Mouse (Mus musculus) lung, postnatal 4 days (tissue): Measurements from ENCODE around the gene Rab11fip3.

Experiments
- DNase-seq, 2 experiments: peaks; one replicate each; pipeline ENCODE4 v3.0.0; 2021

The Rab11fip3 gene

DNA sequence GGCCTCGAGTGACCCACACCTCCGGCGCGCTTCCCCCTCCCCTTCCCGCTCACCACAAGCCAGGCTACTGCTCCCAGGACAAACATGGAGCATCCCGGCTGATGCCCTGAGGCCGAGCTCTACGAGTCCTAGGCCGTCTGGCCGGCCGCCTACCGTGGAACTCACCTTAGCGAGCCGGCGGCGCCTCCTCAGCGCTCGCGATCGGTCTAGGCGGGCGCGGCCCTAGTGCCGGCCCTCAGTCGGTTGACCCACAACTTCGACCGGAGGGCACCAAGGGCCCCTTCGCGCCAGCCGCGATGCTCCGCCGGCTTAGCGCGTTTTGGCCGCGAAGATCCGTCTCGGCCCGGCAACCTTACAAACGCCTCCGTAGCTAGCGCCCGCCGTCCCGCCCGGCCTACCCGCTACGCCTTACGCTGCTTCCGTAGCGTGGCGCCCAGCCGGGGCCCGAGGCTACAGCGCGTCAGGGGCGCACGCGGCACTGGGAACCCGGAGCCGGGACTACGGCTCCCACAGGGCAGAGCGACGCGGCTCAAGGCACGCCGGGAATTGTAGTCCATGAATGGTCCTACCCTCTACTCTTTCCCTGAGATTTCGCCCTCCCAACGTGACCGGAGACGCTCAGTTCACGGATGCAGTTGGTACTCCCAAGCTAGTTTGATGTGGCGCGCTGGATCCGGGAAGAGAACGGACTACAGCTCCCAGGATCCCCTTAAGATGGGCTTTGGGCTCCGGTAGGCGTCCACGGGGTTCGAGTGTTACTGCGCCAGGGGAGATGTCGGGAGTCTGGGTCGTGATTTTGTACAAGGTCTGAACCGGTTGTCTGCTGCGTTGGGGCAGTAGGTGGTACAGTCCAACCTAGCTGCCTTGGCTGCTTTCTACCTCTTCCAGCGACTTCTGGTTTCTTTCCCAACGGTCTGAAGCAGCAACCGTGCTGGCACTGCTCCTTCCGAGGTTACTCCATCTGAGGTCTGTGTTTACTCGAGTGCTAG lies 83.8 kb downstream of the Rab11fip3 start, which contains the start of gene Capn15:
Gene Capn15, minus strand, starts transcription at position 491 of the 989 bp plus-strand sequence.
- peak; percentile 94 to 96 for DNase-seq

DNA sequence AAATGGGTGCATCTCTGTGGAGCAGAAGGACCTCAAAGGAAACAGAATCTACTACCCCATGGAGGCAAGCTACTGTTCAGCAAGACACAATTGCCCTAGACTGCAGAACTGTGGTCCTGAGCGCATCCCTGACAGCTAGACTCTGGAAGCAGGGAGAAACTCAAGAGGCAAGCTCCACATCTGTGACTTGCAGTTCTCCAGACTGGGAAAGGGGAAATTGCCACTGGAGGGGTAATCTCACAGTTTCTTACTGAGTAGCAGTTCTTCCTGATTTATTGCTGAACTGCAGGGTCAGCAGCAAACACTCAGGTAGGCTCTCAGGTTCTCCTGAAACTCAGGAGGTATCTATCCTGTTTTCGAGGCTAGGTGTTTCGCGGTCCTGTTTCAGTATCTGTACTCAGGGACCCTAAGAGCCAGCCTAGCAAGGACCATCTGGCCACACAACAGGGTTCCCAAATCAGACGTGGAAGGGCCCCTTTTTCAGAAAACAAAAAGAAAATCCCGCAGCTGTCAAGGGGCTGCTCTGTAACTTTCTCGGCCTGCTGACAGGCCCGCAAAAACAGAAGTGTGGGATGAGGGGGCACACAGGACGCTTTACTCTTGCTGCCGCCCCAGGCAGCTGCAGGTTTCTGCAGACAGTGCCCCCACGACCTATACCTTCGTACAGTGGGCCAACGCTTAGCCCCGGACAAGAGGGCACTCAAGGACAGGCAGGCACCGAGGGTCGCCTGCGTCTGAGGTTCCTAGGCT lies 84.6 kb downstream of the Rab11fip3 start:
- no peak for DNase-seq

DNA sequence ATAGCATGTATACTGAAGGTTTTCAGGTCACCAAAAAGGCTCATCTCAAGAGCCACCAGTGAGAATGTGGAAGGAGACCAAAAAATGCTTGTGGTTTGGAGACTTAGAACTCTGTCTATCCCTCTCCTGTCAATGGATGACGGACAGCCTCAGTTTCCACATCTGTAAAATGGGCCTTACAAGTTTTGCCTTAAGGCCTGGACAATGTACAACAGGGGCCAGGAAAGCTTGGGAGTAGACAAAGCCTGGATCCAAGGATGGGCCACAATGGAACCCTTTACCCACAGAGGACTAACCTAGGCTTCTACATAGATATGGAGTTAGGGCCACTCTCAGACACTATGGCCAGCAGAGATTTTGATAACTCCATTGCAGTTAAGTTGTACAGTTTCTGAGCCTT lies 85.3 kb downstream of the Rab11fip3 start:
- DNase-seq = no peak

DNA sequence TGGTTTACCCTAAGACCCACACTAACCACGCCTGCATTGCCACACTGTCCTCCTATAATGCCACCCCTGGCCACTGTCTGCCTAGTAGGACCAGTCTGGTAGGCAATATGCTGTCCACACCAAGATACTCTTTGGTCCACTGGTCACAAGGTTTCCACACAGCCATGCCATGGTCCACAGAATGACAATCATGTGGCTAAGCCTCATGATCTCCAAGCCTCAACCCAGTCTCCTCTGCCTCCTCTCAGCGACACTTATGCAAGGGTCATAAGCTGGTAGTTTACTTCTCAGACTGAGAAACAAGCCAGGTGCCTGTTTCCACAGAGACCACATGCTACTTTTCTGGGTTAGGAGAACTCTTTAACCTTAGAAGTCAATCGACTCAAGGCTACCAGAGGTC lies 86.4 kb downstream of the Rab11fip3 start:
- DNase-seq = no peak

DNA sequence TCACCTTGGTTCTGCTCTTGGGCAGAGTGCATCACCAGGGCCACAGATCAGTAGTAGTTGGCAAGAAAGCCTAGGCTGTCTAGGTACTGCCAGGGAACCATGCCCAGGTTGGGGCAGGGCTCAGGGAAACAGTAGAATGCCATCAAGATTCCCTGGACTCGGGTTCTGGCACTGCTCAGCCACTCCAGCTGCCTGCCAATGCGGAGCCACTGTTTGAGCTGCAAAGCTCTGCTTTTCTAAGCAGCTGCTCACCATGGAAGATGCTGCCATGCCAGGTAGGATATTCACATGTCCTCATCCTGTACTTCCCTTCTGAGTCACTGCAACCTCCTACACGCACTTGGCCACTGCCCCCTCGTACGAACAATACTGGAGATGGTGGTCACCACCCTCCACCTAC lies 88.5 kb downstream of the Rab11fip3 start:
- no peak for DNase-seq

DNA sequence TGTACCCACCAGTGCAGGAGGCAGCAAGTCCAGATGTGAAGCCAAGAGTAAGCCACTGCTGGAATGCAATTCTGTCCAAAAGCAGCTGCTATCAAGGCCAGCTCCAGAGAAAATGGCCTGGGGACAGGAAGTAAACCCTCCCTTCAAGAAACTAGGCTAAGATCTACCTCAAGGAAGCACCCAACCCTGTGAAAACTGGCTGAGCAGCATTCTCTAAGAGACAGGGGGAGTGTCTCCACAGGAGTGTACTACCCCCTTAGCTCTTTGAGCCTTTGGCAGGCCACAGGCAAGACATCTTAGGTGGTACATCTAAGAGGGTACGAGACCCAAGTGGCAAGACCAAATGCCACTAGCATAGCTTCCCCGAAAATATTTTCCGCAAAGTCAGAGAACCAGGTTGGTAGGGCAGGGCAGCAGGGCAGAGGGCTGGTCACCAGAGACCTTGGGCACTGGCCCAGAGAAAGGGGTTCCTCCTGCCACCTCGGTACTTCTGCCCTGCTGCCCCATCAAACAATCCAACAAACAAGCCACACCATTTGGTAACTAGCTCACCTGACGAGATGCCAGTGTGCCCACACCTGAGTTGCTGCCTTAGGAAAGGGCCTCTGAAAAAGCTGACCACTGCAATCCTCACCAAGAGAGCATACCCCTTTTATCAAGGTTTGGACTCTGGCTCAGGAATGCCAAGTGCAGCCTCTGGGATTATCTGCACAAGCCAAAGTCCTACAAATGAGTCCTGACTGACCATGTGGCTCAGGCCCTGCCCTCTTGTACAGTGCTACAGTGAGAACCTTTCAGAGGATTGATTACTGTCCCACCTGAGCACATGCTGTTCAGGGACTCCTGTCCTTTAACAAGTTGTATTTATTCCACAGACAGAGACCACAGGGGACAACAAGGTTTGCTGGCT lies 89.3 kb downstream of the Rab11fip3 start:
- no peak for DNase-seq

DNA sequence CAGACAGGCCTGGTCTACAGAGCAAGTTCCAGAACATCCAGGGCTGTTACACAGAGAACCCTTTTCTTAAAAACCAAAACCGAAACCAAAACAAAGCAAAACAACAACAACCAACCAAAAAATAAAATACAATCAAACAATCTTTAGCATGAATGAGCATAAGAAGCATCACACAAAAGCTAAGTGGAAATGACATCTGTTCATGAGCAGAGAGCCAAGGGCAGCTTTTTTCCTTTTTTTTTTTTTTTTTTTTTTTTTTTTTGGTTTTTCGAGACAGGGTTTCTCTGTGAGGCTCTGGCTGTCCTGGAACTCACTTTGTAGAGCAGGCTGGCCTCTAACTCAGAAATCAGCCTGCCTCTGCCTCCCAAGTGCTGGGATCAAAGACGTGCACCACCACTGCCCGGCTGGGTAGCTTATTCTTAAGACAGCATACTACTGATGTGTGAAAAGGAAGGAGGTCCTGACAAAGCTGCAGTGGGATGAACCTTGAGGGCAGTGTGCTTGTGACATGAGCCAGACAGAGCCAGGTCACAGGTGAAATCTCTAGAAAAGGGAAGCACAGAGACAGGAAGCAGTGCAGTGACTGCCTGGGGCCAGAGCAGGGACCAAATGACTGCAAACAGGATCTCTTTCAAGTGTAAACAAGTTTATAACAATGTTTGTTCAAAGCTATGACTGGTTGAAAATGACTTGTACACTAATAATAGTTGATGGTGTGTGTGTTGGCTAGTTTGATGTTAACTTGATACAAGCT lies 98.2 kb downstream of the Rab11fip3 start:
- no peak for DNase-seq

DNA sequence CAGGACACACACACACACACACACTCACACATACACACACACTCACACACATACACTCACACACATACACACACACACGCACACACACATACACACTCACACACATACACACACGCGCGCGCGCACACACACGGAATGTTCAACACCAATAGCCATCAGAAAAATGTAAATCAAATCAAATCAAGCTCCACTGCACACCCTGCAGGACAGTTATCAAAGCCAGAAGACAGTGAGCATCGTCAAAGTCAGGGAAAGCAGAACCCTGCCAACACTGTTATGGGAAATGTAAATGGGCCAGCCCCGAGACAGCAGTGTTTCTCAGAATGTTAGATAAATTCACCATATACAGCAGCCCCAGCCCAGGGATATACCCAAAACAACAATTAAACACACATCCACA lies 98.9 kb downstream of the Rab11fip3 start:
- DNase-seq = no peak

DNA sequence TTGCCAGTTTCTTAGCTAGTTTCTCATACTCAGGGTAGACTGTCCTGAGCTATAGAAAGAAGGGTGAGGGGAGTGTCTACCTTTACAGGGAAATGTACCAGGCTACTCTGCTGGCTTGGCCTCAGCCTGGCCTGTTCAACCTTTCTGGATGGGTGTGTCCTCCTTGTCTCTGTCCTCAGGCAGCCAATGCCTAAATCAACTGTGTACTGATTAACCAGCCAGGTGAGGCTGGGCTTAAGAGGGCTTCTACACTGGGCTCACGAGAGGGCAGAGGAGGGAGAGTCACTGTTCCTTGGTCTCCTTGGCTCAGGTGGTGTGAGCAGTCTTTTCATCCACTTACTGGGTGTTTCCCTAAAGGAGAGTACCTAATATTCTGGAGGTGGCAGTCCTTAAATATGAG lies 101.2 kb downstream of the Rab11fip3 start:
- peak; percentile 20 to 54 for DNase-seq

DNA sequence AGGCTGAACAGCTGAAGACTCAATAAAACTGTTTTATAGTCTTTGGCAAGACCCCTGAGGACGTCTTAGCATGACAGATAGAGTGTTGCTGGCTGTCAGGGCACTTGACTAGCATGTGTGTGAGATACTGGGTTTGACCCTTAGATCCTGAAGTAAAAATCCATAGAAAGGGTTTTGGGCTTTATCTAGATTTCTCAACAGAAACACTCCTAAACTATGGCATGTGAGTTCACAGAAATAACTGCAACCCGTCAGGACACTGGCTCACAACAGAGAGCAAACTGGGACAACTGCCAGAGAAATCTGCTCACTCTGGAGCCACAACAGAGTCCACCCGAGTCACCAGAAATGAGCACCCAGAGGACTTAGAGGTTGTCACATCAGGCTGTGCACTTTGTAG lies 101.7 kb downstream of the Rab11fip3 start:
- no peak for DNase-seq

DNA sequence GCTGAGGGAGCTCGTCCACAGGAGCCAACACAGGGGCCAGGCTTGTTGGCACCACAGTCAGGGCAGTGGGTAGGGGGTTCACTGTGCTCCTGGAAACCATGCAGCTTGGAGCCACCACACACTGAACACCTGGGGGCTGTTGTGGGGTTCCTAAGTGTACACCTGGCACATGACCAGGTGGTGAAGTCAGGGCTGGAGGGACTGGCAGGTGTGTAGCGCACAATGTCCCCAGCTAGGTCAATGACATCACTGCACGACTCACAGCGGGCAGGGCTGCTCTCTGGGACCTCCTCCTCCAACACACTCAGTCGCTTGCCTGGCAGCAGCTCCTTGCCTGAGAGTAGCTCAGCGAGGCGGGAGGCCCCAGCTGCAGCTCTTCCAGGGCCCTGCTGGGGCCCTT lies 105.1 kb downstream of the Rab11fip3 start:
- DNase-seq = no peak

DNA sequence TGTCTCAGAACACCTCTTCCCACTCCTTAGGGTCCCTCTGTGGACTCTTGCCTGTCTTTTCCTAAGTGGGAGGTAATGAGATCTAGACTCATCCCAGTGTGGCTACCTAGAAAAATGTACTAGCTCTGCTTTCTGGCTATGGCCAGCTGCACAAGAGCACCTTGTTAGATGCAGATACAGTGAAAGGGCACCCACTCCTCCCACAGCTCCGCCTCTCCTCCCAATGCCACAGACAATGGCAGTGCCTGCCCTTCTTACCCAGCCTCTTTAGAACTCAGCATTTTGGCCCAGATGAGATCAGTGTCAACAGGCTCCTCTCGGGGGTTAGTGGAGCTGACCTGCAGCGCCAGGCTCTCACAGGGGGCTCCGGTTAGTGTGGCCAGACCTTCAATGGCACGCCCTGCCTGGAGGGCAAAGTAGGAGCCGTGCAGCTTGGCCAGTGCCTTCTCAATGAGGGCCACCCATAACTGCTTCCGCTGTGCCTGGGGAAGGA lies 106.9 kb downstream of the Rab11fip3 start:
- no peak for DNase-seq

DNA sequence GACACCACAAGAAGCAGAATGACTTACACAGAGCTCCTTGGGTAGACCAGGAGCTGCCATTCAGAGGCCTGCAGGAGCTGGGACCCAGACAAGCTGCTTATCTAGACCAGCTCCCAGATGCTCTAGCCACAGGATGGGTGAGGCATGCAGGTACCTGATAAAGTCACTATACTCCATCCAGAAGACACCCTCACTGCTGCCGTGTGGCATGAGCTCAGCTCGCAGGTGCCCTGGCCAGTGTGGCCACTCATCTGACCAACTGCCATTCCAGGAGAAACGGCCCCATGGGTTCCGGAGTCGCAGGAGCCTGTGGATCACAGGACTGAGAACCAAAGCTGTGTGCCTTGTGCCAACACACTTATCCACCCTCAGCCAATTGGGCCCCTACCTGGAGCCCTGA lies 107.8 kb downstream of the Rab11fip3 start:
- no peak for DNase-seq

DNA sequence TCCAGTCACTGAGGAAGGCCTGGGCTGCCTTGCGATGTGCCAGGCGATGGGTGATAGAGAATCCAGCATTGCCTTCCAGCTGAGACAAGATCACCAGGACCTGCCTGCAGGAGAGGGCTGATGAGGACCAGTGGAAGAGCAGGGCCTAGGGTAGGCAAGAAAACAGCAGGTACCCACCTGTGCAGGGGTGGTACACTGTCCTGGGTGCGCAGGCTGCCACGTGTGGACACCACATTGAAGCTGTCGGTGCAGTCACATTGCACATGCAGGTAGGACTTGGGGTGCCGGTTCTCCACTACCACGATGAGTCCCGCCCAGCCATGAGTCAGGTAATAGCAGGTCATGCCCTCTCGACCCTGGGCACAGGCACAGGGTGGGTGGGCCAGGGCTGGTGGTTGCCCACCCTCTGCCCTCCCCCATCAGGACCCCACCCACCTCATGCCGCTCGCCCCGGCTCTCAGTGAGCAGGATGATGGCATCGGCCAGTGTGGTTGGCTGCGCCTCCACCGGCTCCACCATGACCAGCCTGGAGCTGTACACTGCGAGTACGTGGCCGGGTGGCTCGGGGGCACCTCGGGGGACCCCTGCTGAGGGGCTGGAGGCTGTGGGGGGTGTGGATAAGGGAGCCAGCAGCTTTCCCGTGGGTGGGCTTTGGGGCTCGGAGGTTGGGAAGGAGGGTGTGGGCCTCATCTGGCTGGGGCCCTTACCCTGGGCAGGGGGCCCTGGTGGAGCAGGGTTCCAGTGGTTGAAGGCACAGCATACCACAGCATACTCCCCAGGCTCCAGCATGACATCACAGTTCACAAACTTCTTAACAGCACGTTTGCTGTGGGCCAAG lies 109.5 kb downstream of the Rab11fip3 start:
- no peak for DNase-seq

DNA sequence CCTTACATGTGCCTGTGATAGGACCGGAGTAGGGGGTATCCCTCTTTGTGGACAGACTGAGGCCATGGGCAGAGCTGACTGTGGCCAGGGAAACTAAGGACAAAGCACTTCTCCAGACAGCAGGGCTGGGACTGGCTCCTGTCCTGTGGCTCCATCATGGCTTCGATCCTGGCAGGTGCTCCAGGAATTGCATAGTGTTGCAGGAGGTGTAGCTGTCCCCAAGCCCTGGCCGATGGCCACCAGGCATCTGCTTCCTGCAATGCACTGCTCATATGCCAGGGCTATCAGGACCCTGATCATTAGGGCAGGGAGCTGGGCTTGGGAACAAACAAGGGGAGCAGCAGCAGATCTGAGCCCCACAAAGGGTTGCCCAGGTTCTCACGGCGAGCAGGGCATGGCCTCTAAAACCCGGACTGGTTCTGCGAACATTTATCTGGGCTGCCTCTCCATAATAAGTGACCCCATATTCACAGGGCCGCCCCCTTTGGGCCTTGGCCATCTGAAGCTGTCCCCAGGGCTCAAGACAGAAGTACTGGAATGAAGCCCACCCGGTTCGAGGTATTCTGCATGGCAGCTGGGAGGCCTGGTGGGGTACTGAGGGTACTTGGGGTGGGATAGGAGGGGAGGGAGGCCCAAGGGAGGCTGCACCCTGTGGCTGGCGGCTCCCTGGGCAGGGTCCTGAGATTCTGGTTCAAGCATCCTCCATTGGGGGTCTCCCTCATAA lies 110.4 kb downstream of the Rab11fip3 start:
- no peak for DNase-seq

DNA sequence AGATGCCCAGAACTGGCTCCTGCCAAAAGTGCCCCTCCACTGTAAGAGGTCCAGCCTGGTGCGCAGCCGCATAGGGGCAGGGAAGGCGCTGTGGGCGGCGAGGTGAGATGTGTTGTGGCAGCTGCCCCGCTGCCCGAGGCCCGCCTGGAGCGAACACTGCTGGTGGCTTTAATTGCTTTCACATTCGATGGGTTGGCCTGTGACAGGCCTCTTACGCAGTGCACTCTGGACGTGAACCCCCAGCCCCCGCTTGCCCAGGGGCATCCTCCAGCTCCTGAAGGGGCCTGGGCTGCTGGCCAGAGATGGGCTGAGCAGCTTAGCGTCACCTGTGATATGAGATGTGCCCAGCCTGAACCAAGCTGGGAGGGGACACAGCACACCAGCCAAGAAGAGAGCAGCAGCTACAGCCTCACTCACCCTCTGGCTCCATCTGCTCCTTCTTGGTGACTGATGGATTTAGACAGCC lies 111.7 kb downstream of the Rab11fip3 start:
- DNase-seq = no peak

DNA sequence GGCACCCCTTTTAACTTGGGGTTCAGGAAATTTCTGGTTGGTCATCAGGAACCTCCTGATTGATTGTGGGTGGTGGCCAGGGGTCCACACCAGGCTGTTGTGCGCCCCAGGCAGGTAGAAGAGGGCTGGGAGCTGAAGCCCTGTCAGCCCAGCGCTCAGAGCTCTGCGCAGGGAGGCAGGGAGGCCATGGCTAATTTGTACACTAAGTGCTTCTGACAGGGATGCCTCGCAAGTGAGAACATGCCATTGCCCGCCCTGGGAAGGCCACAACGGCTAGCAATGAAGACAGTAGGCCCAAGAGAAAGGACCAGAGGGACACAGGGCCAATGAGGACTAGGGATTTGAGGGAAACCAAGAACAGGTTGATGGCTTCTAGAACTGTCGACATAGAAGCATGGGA lies 112.7 kb downstream of the Rab11fip3 start:
- DNase-seq = no peak

DNA sequence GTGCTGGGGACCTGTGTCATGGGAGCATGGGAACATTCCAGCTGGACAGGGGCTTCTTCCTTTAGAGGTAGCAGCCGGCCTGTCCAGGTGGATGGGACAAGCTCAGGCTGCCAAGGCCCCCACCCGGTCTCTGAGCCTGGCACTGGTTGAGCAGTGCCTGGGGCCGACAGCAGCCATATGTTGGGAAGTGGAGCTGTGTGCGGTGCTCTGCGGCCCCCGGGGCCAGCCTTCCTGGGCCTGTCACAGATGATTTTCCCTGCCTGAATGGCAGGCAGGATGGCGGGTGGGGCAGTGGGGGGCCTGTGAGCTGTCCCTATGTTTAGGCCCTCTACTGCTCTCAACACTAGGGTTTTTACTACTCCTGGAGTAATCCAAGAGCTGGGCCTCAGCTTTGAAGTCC lies 113.2 kb downstream of the Rab11fip3 start:
- DNase-seq = no peak

DNA sequence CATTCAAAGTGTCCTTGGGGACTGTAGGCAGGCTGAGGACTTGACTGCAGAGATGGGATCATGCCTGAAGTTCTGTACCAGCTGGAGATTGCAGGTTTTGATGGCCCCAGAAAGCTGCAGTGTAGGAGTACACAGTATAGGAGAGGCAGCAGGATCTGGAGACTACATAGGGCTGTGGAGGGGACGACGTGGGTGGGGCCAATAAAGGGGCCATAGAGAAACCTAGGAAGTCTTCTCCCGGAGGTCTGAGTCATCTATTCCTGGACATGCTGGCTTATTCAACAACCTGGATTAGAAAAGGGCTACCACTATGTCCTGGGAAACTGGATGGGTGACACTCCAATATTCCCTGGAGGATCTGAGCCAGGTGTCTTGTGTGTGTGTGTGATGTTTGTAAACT lies 113.6 kb downstream of the Rab11fip3 start:
- no peak for DNase-seq

DNA sequence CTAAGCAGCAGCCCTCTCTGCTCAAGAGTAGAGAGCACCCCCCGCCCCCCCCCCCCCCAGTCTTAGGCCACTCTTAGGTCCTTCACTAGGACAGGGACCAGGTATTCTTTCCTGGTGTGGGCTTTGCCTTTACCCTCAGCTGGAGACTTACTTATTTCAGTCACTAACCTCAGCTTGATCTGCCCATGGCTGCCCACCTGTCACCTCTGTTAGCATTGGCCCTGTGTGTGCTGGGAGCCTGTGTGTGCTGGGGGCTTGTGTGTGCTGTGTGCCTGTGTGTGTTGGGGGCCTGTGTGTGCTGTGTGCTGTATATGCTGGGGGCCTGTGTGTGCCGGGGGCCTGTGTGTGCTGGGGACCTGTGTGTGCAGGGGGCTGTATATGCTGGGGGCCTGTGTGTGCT lies 114.7 kb downstream of the Rab11fip3 start:
- DNase-seq = no peak
